Mouse (Mus musculus): Measurements from ENCODE around the gene Unc5b.
"Not testable (repeated sequence)": the region's sequence is repeated elsewhere in the genome, so short reads cannot be mapped to it uniquely, and the experiment has no call there.

The Unc5b gene

GRCm38 (mm10) chr10:60831379-60831778 lies at the start of gene Unc5b:
Gene Unc5b, minus strand, starts transcription at chr10:60831581.
- DNase-seq: peak; percentile 95

- DNase-seq: no peak
Measured at GRCm38 (mm10) chr10:60879817-60880216, 48.4 kb upstream of the Unc5b start.

DNA sequence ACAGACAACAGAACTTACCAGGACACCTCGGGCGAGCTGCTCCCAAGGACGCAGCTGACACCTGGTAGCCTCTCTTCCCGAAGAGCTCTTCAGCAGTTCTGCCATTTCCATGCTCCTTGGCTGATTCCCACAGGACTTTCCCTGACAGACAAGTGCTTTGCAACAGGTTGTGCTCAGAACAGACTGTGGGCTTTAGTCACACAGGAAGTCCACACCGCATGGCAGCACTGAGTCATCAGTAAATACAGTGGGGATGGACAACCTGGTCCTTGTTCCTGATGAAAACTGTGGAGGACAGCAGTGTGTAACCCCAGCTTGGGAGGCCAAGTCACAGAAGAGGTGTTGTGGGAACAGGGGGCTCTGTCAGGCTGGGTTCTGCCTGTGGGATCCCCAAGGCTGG lies 45.7 kb upstream of the Unc5b start:
- DNase-seq: no peak

GRCm38 (mm10) chr10:60875011-60875410 lies 43.6 kb upstream of the Unc5b start:
- no peak for DNase-seq

DNA sequence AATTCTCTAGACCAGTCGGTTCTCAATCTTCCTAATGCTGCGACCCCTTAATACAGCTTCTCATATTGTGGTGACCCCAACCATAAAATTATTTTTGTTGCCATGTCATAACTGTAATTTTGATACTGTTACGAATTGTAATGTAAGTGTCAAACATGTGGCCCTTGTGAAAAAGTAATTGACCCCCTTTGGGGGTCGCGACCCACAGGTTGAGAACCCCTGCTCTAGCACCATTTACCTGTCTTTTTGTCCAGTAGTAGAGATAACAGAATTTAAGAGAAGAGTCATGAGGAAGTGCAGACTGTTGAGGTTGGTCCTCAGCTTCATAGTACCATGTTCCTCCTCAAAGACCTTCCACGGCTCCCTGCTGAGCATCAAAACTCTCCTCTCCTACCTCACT lies 31.9 kb upstream of the Unc5b start:
- DNase-seq: no peak

DNA sequence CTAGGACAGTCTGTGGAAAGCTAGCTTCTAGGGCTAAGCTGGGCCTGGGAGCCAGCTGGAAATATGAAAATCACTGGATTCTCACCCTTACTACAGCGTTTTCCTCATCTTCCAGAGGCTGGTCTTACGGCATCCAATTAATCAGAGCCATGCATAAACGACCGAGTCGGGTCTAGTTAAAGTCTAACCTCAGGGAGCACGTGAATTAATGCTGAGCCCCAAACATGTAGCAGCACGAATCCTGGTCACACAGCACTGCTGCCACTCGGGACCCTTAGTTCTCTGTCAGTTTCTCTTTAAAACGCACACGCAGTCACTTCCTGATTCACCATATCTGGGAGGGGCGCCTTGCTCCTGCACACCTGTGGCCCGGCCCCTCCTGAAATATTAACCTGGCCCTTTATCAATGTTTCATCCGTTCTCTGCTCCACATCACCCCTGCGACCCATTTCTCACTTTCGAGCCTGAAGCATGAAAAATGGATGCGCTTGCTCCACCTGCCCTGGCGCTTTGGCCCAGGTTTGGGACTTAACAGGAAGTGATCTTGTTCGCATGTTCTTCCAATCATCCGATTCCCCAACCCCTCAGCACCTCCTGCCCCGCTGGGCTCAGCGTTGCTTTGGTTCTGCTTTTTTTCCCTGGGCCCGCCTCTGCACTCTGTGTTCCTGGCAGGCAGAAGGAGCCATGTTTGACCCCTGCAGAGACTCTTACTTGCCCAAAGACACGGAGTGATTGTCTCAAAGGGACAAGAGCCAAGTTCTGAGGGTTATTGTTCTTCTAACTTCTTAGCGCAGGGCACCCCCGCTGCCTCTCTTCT lies 31.3 kb upstream of the Unc5b start:
- no peak for DNase-seq

DNA sequence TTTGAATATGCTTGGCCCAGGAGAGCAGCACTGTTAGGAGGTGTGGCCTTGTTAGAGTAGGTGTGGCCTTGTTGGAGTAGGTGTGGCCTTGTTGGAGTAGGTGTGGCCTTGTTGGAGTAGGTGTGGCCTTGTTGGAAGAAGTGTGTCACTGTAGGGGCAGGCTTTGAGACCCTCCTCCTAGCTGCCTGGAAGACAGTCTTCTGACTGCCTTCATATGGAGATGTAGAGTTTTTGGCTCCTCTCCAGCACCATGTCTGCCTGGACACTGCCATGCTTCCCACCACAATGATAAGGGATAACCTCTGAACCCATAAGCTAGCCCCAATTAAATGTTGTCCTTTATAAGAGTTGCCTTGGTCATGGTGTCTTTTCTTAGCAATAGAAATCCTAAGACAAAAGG lies 13.9 kb upstream of the Unc5b start:
- not testable (repeated sequence) for DNase-seq

- no peak for DNase-seq
Measured at GRCm38 (mm10) chr10:60838816-60839215, 7.4 kb upstream of the Unc5b start.

GRCm38 (mm10) chr10:60834949-60835348 lies 3.6 kb upstream of the Unc5b start:
- peak; percentile 73 for DNase-seq

DNA sequence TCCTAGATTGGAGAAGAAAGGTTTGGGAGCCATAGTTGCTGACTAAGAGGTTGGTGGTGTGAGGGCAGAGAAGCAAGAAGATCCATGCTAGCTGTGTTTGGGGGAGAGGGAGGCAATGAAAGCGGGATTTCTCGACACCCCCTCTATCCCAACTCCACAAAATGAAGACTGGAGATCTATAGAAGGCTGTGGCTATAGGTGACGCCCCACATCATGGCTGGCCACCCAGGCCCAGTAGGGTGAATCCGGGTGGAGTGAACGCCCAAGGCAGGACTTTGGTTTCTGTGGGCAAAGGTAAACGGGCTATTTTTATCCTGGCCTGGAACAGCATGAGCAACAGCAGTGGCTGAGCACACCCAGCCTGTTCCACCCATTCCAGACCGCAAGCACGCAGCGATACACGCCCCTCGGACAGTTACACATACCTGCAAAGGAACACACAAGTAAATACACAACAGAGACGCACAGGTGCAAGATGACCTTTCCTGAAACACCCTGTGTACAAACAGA lies 1.3 kb upstream of the Unc5b start:
- DNase-seq: no peak

GRCm38 (mm10) chr10:60830556-60831350 lies 628 bp downstream of the Unc5b start:
- DNase-seq: no peak

GRCm38 (mm10) chr10:60830000-60830399 lies 1.4 kb downstream of the Unc5b start:
- no peak for DNase-seq

DNA sequence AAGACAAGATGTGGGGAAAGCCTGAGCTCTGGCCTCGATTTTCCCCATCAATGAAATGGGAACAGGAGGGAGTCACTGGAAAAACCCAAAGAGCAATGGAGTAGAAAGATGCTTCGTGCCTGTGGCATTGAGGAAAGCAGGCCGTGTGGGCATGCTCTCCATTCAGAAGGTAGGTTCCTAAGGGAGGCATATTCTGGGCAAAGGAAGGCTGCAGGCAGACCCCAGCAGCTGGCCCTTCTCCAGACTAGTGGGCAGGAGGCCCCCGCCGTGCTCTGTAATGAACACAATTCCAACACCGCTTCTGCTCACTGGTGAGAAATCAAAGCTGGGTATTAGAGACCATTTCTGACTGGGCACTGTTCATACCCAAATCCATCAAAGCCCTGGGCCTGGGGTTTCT lies 2.3 kb downstream of the Unc5b start:
- no peak for DNase-seq

- DNase-seq: no peak
Measured at GRCm38 (mm10) chr10:60827901-60828670, 3.3 kb downstream of the Unc5b start.

- DNase-seq: peak; percentile 63
Measured at GRCm38 (mm10) chr10:60827266-60827665, 4.1 kb downstream of the Unc5b start.

DNA sequence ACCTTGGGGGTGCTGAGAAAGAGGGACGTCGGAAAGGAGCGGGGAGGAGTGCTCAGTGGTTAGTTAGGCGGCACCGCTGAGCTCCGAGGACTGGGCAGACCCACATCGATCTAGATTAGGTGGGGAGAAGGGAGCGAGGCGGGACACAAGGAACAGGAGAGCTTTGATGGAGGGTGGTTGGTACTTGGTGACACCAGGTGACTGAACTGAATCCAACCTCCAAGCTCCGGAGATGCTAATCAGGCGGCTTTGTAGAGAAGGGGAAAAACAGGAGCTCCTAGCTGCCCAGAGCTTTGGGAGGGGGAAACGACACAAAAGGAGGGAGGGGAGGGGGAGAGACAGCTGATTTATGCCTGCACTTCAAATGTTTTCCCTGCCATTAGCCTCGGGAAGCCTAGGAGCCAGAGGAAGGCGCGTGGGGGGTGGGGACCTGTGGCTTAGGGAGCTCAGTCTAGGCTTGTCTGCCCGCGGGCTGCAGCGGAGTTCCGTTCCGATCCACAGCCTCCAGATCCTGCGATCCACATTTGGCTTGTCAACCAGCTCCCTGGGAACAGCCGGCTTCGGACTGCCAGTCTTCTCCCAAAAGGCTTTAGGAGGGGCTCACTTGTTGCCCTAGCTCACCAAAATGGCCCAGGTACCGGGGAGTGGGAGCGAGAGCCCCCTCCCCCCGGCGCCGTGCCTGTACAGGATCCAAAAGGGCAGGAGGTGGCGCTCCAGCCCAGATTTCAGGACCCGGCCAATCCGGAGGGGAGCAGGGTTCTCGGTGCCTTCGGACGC lies 4.7 kb downstream of the Unc5b start:
- peak; percentile 72 for DNase-seq

DNA sequence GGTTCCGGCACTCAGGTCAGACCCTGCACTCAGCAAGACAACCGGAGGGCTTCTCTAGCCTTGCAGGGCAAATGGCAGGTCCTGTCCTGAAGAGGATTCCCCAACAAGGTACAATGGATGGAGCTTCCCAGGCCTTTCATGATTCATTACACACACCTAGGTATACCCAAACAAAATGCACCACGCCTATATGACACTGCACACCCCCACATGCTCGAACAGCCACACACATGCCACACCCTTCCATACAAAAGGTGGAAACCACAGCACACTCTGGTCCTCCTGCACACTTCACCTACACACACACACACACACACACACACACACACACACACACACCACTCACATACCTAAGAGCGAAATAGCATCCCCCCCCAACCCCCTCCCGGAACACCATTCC lies 5.4 kb downstream of the Unc5b start:
- DNase-seq: no peak

DNA sequence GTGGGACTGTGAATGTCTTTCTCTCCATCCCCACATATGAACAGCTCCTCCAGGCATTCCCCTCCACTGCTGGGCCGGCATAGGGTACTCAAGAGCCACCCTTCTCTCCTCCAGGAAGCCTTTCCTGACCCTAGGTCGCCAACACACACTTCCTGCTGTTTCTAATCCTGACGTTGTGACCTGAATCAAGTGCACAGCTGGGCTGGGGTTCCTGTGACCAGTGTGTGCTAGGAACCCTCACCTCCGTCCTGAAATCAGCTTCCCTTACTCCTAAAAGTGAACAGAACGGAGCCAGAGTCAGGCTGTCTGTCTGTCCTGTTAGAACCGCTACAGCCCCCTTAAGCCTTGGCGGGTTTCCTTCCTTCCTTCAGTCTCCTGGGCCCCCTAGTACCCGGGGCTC lies 7.6 kb downstream of the Unc5b start:
- no peak for DNase-seq

GRCm38 (mm10) chr10:60822641-60823425 lies 8.5 kb downstream of the Unc5b start:
- no peak for DNase-seq

DNA sequence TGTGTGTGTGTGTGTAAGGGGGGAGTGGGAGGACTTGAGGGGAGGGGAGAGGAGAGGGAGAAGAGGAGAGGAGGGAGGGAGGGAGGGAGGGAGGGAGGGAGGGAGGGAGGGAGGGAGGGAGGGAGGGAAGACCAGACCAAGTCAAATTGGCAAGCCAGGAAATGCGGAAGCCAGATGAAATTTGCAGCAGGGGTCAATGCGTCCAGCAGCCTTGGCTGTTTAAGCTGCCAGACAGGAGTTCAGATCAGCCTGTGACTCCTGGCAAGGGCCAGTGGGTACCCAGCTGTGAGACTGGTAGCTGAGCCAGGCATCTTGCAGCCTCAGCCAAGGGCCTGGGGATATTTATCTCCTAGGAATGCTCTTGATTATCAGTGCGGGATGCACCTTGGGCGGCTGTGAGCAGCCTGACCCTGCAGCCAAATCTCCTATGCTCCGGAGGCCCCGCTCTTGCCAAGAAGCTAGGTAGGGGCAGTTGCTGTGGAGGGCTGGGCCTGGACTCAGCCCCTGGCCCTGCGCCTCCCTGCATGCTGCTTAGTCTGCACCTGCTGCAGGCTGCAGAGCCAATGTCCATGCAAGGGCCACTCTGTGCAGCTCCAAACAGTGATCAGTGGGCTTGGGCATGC lies 9.5 kb downstream of the Unc5b start:
- DNase-seq: no peak

GRCm38 (mm10) chr10:60821311-60821710 lies 10.1 kb downstream of the Unc5b start:
- no peak for DNase-seq
